Mouse (Mus musculus) testis, adult 2 months (tissue): ENCODE results near the gene Erp27. TPM values are rescaled to one million over a fixed set of nuclear protein-coding genes. Genes with fewer than 3 reads are reported as not detected.

ENCODE experiments used
- H3K27ac ChIP-seq: fragments of 200-500 bp; 2 replicates; pipeline ENCODE4 v1.5.1; 2012; ENCODE audit warnings: low read depth, low read length; ENCODE audit not compliant: control insufficient read depth, insufficient read depth
- H3K27me3 ChIP-seq: fragments of 200-500 bp; 2 replicates; pipeline ENCODE4 v1.6.1; 2012; ENCODE audit warnings: mild to moderate bottlenecking, low read length, moderate library complexity; ENCODE audit not compliant: control insufficient read depth, insufficient read depth
- H3K36me3 ChIP-seq: fragments of 200-500 bp; 2 replicates; pipeline ENCODE4 v1.6.1; 2012; ENCODE audit warnings: mild to moderate bottlenecking, low read length; ENCODE audit not compliant: control insufficient read depth, insufficient read depth
- H3K4me1 ChIP-seq: fragments of 200-500 bp; 2 replicates; pipeline ENCODE4 v1.6.1; 2012; ENCODE audit warnings: low read length; ENCODE audit not compliant: control insufficient read depth, insufficient read depth
- H3K4me3 ChIP-seq: fragments of 200-500 bp; 2 replicates; pipeline ENCODE4 v1.5.1; 2012; ENCODE audit warnings: low read depth, mild to moderate bottlenecking, low read length, moderate library complexity, mixed read lengths; ENCODE audit not compliant: control insufficient read depth
- CTCF ChIP-seq: fragments of 200-500 bp; IDR thresholded peaks from 2 replicates; pipeline ENCODE4 v1.5.1; 2012; ENCODE audit warnings: low read depth, mild to moderate bottlenecking, inconsistent platforms, low read length, moderate library complexity; ENCODE audit not compliant: control insufficient read depth, insufficient read depth, insufficient replicate concordance
- POLR2A ChIP-seq: fragments of 200-500 bp; IDR thresholded peaks from 2 replicates; pipeline ENCODE4 v1.6.1; 2012; ENCODE audit warnings: low read depth, mild to moderate bottlenecking, inconsistent platforms, low read length, moderate library complexity; ENCODE audit not compliant: control insufficient read depth
- polyA plus RNA-seq: library from polyadenylated mRNA; depleted of rRNA; stranded (reverse); fragments of >200 nt; gene quantifications from 2 replicates; pipeline ENCODE4 v1.2.3, GENCODE M21; 2012; rRNA removed

The Erp27 gene
- polyA plus RNA-seq, 1 experiment: 0.09 TPM

- no peak for TF ChIP-seq CTCF
- TF ChIP-seq POLR2A: no peak
- Histone ChIP-seq H3K27ac (no peak overlapping the region), H3K36me3 (no peaks in the 10 kb centered on the region), H3K27me3 (no peaks in the 10 kb centered on the region), H3K4me3 (no peak overlapping the region), H3K4me1 (no peaks in the 10 kb centered on the region; the same call in 1 of the 2 replicates)
Observed at GRCm38 (mm10) chr6:136861020-136861419, 61.0 kb downstream of the Erp27 start.

GRCm38 (mm10) chr6:136858420-136858819 lies 63.6 kb downstream of the Erp27 start:
- Histone ChIP-seq H3K4me1 (no peaks in the 10 kb centered on the region; the same call in 1 of the 2 replicates), H3K27ac (no peak overlapping the region)
- no peak for TF ChIP-seq CTCF
- no peak for TF ChIP-seq POLR2A

DNA sequence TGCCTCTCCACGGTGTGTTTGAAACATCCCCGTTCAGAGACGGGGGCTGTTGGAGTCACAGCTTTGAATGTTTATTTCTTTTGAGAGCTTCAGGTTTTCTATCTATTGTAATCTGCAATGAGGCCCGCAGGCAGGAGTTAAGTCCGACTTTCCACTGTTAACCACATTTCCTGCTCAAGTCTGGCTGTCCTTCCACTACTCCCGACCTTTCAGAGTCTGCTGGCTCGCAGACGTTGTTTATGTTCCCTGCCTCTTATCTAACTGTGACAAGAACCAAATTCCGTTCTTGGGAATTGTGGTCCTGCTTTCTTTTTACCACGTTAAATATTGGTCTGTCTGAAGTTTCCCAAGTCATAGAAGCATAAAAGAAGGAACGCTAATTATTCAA lies 64.1 kb downstream of the Erp27 start:
- H3K27me3 ChIP-seq: no peaks in the 10 kb centered on the region
- no peak for TF ChIP-seq CTCF
- no peak for TF ChIP-seq POLR2A
- H3K4me1 ChIP-seq: no peaks in the 10 kb centered on the region; the same call in 1 of the 2 replicates
- no peaks in the 10 kb centered on the region for H3K36me3 ChIP-seq
- H3K4me3 ChIP-seq: no peak overlapping the region
- H3K27ac ChIP-seq: peak overlapping the region; percentile 70

More at GRCm38 (mm10) chr6:136858420-136858819, 63.6 kb downstream of the Erp27 start:
- Histone ChIP-seq H3K27me3 (no peaks in the 10 kb centered on the region), H3K36me3 (no peaks in the 10 kb centered on the region), H3K4me3 (no peak overlapping the region)

Other genes with a start within 250 kb of the Erp27 start
- 0.16 and 0.33 TPM in 2 replicates for gene Gucy2c, start 140.4 kb downstream of the Erp27 start, polyA plus RNA-seq
- 0.96 and 0.99 TPM in 2 replicates for gene Hist4h4, start 117.8 kb downstream of the Erp27 start, polyA plus RNA-seq
- 34.2 and 47.7 TPM in 2 replicates for gene H2afj, start 113.9 kb downstream of the Erp27 start, polyA plus RNA-seq
- gene BC049715, start 94.6 kb downstream of the Erp27 start, polyA plus RNA-seq: 150 and 168 TPM in 2 replicates
- 236 and 252 TPM in 2 replicates for gene Wbp11, start 93.9 kb downstream of the Erp27 start, polyA plus RNA-seq
- 0.22 TPM in 1 of 2 replicates, not detected in the other for gene Smco3, start 86.7 kb downstream of the Erp27 start, polyA plus RNA-seq
- gene Art4, start 64.4 kb downstream of the Erp27 start, polyA plus RNA-seq: 0.96 and 1.0 TPM in 2 replicates
- gene Mgp, start 46.4 kb downstream of the Erp27 start, polyA plus RNA-seq: 51.0 and 80.5 TPM in 2 replicates
- 2.2 and 6.5 TPM in 2 replicates for gene Pde6h, start 1.7 kb upstream of the Erp27 start, polyA plus RNA-seq
- gene Arhgdib, start 19.7 kb upstream of the Erp27 start, polyA plus RNA-seq: 5.4 and 5.8 TPM in 2 replicates
- gene Rerg, start 248.3 kb upstream of the Erp27 start, polyA plus RNA-seq: 2.8 and 3.4 TPM in 2 replicates